Mouse (Mus musculus) left cerebral cortex, adult 9 months (tissue): Measurements from ENCODE around the gene Fam72a.
"Not testable (repeated sequence)": the region's sequence is repeated elsewhere in the genome, so short reads cannot be mapped to it uniquely, and the experiment has no call there.

Experiments used
- DNase-seq, 2 experiments: peaks; one replicate each; pipeline ENCODE4 v3.0.0; 2022; ENCODE audit warnings: low spot score in 2 of 2

Fam72a gene

GRCm38 (mm10) chr1:131526371-131527270, 1.1 kb upstream of the Fam72a start:
- DNase-seq, result peak in 1 of 2 experiments; percentile 63

- no peak for DNase-seq
These were observed 391 bp downstream of the Fam72a start for GRCm38 (mm10) chr1:131528081-131528507.

- no peak for DNase-seq
These were observed 961 bp downstream of the Fam72a start for GRCm38 (mm10) chr1:131528561-131529166.

GRCm38 (mm10) chr1:131539771-131540170, 12.1 kb downstream of the Fam72a start:
- no peak for DNase-seq

- no peak for DNase-seq
These were observed 13.1 kb downstream of the Fam72a start for GRCm38 (mm10) chr1:131540795-131541194.

GRCm38 (mm10) chr1:131541431-131541830, 13.7 kb downstream of the Fam72a start:
- no peak for DNase-seq

- DNase-seq, result no peak
These were observed 14.2 kb downstream of the Fam72a start for GRCm38 (mm10) chr1:131541903-131542302.

- DNase-seq, result peak in 1 of 2 experiments; percentile 53
These were observed 16.3 kb downstream of the Fam72a start for GRCm38 (mm10) chr1:131543886-131544565.

GRCm38 (mm10) chr1:131546798-131547690, 19.3 kb downstream of the Fam72a start:
- no peak for DNase-seq

- DNase-seq, result peak in 1 of 2 experiments; percentile 66
These were observed 21.0 kb downstream of the Fam72a start for GRCm38 (mm10) chr1:131548494-131549365.

- DNase-seq, result no peak
These were observed 24.3 kb downstream of the Fam72a start for GRCm38 (mm10) chr1:131551956-131552355.

- no peak for DNase-seq
These were observed 25.7 kb downstream of the Fam72a start for GRCm38 (mm10) chr1:131553428-131553827.

GRCm38 (mm10) chr1:131555042-131555812, 27.5 kb downstream of the Fam72a start:
- DNase-seq, result peak; percentile 77 to 90

GRCm38 (mm10) chr1:131560500-131560899, 32.8 kb downstream of the Fam72a start:
- DNase-seq, result no peak

- DNase-seq, result no peak
These were observed 34.4 kb downstream of the Fam72a start for GRCm38 (mm10) chr1:131562081-131562480.

- not testable (repeated sequence) for DNase-seq
These were observed 38.4 kb downstream of the Fam72a start for GRCm38 (mm10) chr1:131566056-131566455.

- no peak for DNase-seq
These were observed 42.0 kb downstream of the Fam72a start for GRCm38 (mm10) chr1:131569721-131570120.

GRCm38 (mm10) chr1:131570391-131570790, 42.7 kb downstream of the Fam72a start:
- DNase-seq, result no peak

- DNase-seq, result no peak
These were observed 46.0 kb downstream of the Fam72a start for GRCm38 (mm10) chr1:131573721-131574120.
